Mouse (Mus musculus) olfactory bulb, adult 2 months (tissue): Measurements from ENCODE around the gene Kcns1. TPM values are rescaled to one million over a fixed set of nuclear protein-coding genes. Genes with fewer than 3 reads are reported as not detected.

Source experiments
- H3K27ac ChIP-seq: fragments of 200-500 bp; 2 replicates; pipeline ENCODE4 v1.5.1; 2012; ENCODE audit warnings: low read depth, low read length; ENCODE audit not compliant: insufficient read depth
- H3K4me1 ChIP-seq: fragments of 200-500 bp; 2 replicates; pipeline ENCODE4 v1.6.1; 2012; ENCODE audit warnings: low read length; ENCODE audit not compliant: control insufficient read depth, insufficient read depth
- H3K4me3 ChIP-seq: fragments of 200-500 bp; 2 replicates; pipeline ENCODE4 v1.5.1; 2012; ENCODE audit warnings: mild to moderate bottlenecking, low read depth, low read length, moderate library complexity; ENCODE audit not compliant: insufficient read depth
- CTCF ChIP-seq: fragments of 200-500 bp; IDR thresholded peaks from 2 replicates; pipeline ENCODE4 v1.5.1; 2012; ENCODE audit warnings: low read depth, mild to moderate bottlenecking, low read length, moderate library complexity; ENCODE audit not compliant: insufficient read depth
- POLR2A ChIP-seq: fragments of 200-500 bp; IDR thresholded peaks from 2 replicates; pipeline ENCODE4 v1.6.1; 2012; ENCODE audit warnings: mild to moderate bottlenecking, low read depth, low read length, moderate library complexity; ENCODE audit not compliant: insufficient read depth
- WGBS: fragments of 180-500 bp; shearing (Covaris S2); methylation state at CpG from one replicate; pipeline ENCODE4 v1.1.7; 2018; 5-methylcytosine and 5-hydroxymethylcytosine counted together
- polyA plus RNA-seq: library from polyadenylated mRNA; stranded (reverse); fragments of >200 nt; gene quantifications from 2 replicates; pipeline ENCODE4 v1.2.4, GENCODE M21; 2012; ENCODE audit warnings: low replicate concordance; ENCODE audit not compliant: missing spikeins, insufficient read depth, insufficient read length

Gene Kcns1
- polyA plus RNA-seq, 1 experiment, result not detected

DNA sequence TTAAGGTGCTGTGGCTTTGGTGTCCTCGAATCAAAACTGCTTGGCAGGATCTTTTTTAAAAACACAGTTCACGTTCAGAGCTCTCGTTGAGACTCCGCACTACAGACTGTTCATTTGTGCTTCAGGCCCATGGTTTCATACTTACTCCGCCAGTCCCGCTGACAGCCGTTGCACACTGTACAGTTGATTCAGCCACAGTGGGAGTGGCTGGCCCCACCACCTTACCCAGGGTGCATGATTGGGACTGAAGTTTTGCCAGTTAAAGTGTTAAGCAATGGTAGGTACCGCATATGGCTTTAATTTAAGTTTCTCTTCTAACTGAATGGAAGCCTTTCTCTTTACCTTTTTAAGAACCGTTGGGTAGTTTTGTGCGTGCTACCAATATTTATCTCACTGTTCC is 55.4 kb downstream of the Kcns1 start:
- 72% methylated on average over 10 of the region's 10 CpGs for WGBS
- no peak for TF ChIP-seq CTCF
- TF ChIP-seq POLR2A, result no peak
- H3K4me1 ChIP-seq, result no peaks in the 10 kb centered on the region
- no peak overlapping the region for H3K4me3 ChIP-seq
- H3K27ac ChIP-seq, result no peak overlapping the region

DNA sequence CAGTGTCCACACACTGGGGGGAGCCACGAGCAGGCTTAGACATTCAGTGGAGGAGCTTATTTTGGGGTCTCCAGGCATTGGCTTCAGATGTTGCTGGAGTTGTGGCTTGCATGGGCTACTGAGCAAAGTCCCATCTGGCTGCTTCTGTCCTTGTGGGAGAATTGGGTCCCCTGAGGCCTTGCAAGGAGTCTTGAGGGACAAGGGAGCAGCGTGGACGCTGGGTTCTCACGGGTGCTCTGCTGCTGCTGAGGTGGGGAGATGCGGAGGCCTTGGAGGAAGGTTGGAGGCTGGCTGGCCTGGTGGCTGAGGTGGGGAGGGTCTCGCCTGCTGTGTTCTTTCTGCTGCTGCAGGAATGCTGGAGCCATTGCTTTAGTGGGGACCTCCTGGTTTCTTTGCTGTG is 56.9 kb downstream of the Kcns1 start:
- Histone ChIP-seq H3K4me3 (no peak overlapping the region), H3K27ac (no peak overlapping the region), H3K4me1 (no peaks in the 10 kb centered on the region)
- WGBS, result 96% methylated on average over 6 of the region's 6 CpGs
- TF ChIP-seq POLR2A (no peak), CTCF (no peak)

Other genes with a start within 250 kb of the Kcns1 start
- gene Ywhab, start 176.2 kb downstream of the Kcns1 start, polyA plus RNA-seq, result 463 TPM in 1 of 2 replicates, not detected in the other
- not detected in 2 replicates for gene Pabpc1l, start 145.7 kb downstream of the Kcns1 start, polyA plus RNA-seq
- 150 TPM in 1 of 2 replicates, not detected in the other for gene Stk4, start 100.8 kb downstream of the Kcns1 start, polyA plus RNA-seq
- gene Tomm34, start 99.9 kb downstream of the Kcns1 start, polyA plus RNA-seq, result not detected in 2 replicates
- gene Wfdc5, start 11.6 kb upstream of the Kcns1 start, polyA plus RNA-seq, result not detected in 2 replicates
- gene Wfdc12, start 19.5 kb upstream of the Kcns1 start, polyA plus RNA-seq, result not detected in 2 replicates
- gene Wfdc15a, start 29.0 kb upstream of the Kcns1 start, polyA plus RNA-seq, result not detected in 2 replicates
- not detected in 2 replicates for gene Wfdc15b, start 50.5 kb upstream of the Kcns1 start, polyA plus RNA-seq
- not detected in 2 replicates for gene Svs2, start 67.4 kb upstream of the Kcns1 start, polyA plus RNA-seq
- not detected in 2 replicates for gene Svs3b, start 85.5 kb upstream of the Kcns1 start, polyA plus RNA-seq
- not detected in 2 replicates for gene Svs4, start 107.3 kb upstream of the Kcns1 start, polyA plus RNA-seq
- gene Svs3a, start 118.2 kb upstream of the Kcns1 start, polyA plus RNA-seq, result not detected in 2 replicates
- gene Svs6, start 145.6 kb upstream of the Kcns1 start, polyA plus RNA-seq, result not detected in 2 replicates
- gene Svs5, start 161.6 kb upstream of the Kcns1 start, polyA plus RNA-seq, result not detected in 2 replicates
- not detected in 2 replicates for gene Slpi, start 218.0 kb upstream of the Kcns1 start, polyA plus RNA-seq
- not detected in 2 replicates for gene Rbpjl, start 232.0 kb upstream of the Kcns1 start, polyA plus RNA-seq
- gene Matn4, start 234.0 kb upstream of the Kcns1 start, polyA plus RNA-seq, result not detected in 2 replicates